Mouse (Mus musculus): Measurements from ENCODE around the gene Mup18. TPM values are rescaled to one million over a fixed set of nuclear protein-coding genes. Genes with fewer than 3 reads are reported as not detected.
"Not testable (repeated sequence)": the region's sequence is repeated elsewhere in the genome, so short reads cannot be mapped to it uniquely, and the experiment has no call there.

Mup18 gene
- not detected in 2 replicates for polyA plus RNA-seq (2012; ENCODE audit: insufficient read depth, insufficient read length, missing spikeins)

- not testable (repeated sequence) for H3K27ac ChIP-seq (ENCODE audit: insufficient read depth, low read depth, low read length); H3K4me1 ChIP-seq (ENCODE audit: control insufficient read depth, insufficient read depth, low read length); H3K4me3 ChIP-seq (ENCODE audit: insufficient read depth, low read length)
Measured at GRCm38 (mm10) chr4:61674036-61674435, at the start of gene Mup18. Gene Mup18 (minus strand): TSS chr4:61674136.

GRCm38 (mm10) chr4:61714296-61714695, 40.4 kb upstream of the Mup18 start:
- not testable (repeated sequence) for H3K27ac ChIP-seq (ENCODE audit: insufficient read depth, low read depth, low read length); H3K4me1 ChIP-seq (ENCODE audit: control insufficient read depth, insufficient read depth, low read length); H3K4me3 ChIP-seq (ENCODE audit: insufficient read depth, low read length)

Other genes with a start within 250 kb of the Mup18 start
- not detected in 2 replicates for gene Mup15, start 234.4 kb downstream of the Mup18 start, polyA plus RNA-seq (2012; ENCODE audit: insufficient read depth, insufficient read length, missing spikeins)
- gene Mup16, start 154.6 kb downstream of the Mup18 start, polyA plus RNA-seq (2012; ENCODE audit: insufficient read depth, insufficient read length, missing spikeins), result not detected in 2 replicates
- gene Mup17, start 78.3 kb downstream of the Mup18 start, polyA plus RNA-seq (2012; ENCODE audit: insufficient read depth, insufficient read length, missing spikeins), result not detected in 2 replicates
- not detected in 2 replicates for gene Mup19, start 108.1 kb upstream of the Mup18 start, polyA plus RNA-seq (2012; ENCODE audit: insufficient read depth, insufficient read length, missing spikeins)
- gene Mup5, start 161.1 kb upstream of the Mup18 start, polyA plus RNA-seq (2012; ENCODE audit: insufficient read depth, insufficient read length, missing spikeins), result not detected in 2 replicates

All from bone marrow macrophage, adult 2 months (primary cell).